Mouse (Mus musculus) olfactory bulb, adult 2 months (tissue): ENCODE measurements around the gene Rab21. TPM values are rescaled to one million over a fixed set of nuclear protein-coding genes. Genes with fewer than 3 reads are reported as not detected.

Experiments
- H3K27ac ChIP-seq: fragments of 200-500 bp; 2 replicates; pipeline ENCODE4 v1.5.1; 2012; ENCODE audit warnings: low read depth, low read length; ENCODE audit not compliant: insufficient read depth
- H3K4me1 ChIP-seq: fragments of 200-500 bp; 2 replicates; pipeline ENCODE4 v1.6.1; 2012; ENCODE audit warnings: low read length; ENCODE audit not compliant: control insufficient read depth, insufficient read depth
- H3K4me3 ChIP-seq: fragments of 200-500 bp; 2 replicates; pipeline ENCODE4 v1.5.1; 2012; ENCODE audit warnings: mild to moderate bottlenecking, low read depth, low read length, moderate library complexity; ENCODE audit not compliant: insufficient read depth
- CTCF ChIP-seq: fragments of 200-500 bp; IDR thresholded peaks from 2 replicates; pipeline ENCODE4 v1.5.1; 2012; ENCODE audit warnings: low read depth, mild to moderate bottlenecking, low read length, moderate library complexity; ENCODE audit not compliant: insufficient read depth
- POLR2A ChIP-seq: fragments of 200-500 bp; IDR thresholded peaks from 2 replicates; pipeline ENCODE4 v1.6.1; 2012; ENCODE audit warnings: mild to moderate bottlenecking, low read depth, low read length, moderate library complexity; ENCODE audit not compliant: insufficient read depth
- WGBS: fragments of 180-500 bp; shearing (Covaris S2); methylation state at CpG from one replicate; pipeline ENCODE4 v1.1.7; 2018; 5-methylcytosine and 5-hydroxymethylcytosine counted together
- polyA plus RNA-seq: library from polyadenylated mRNA; stranded (reverse); fragments of >200 nt; gene quantifications from 2 replicates; pipeline ENCODE4 v1.2.4, GENCODE M21; 2012; ENCODE audit warnings: low replicate concordance; ENCODE audit not compliant: missing spikeins, insufficient read depth, insufficient read length

The Rab21 gene
- polyA plus RNA-seq, 1 experiment: 184 TPM

GRCm38 (mm10) chr10:115354553-115354952 lies 39.2 kb upstream of the Rab21 start:
- WGBS: 49% methylated on average over 6 of the region's 6 CpGs
- no peak for TF ChIP-seq CTCF
- no peak for TF ChIP-seq POLR2A
- no peak overlapping the region for H3K4me3 ChIP-seq
- no peaks in the 10 kb centered on the region for H3K4me1 ChIP-seq
- no peak overlapping the region for H3K27ac ChIP-seq

- WGBS: 85% methylated on average over 2 of the region's 2 CpGs
- no peak overlapping the region for H3K27ac ChIP-seq
- no peak for TF ChIP-seq CTCF
- no peak for TF ChIP-seq POLR2A
- H3K4me3 ChIP-seq: no peak overlapping the region
- H3K4me1 ChIP-seq: peaks cover 2% of the 10 kb centered on the region; the same call in 1 of the 2 replicates
These were observed 35.5 kb upstream of the Rab21 start for GRCm38 (mm10) chr10:115350810-115351397.

GRCm38 (mm10) chr10:115349509-115349908 lies 34.1 kb upstream of the Rab21 start:
- Histone ChIP-seq H3K4me1 (peaks cover 2% of the 10 kb centered on the region; the same call in 1 of the 2 replicates), H3K4me3 (no peak overlapping the region), H3K27ac (no peak overlapping the region)
- TF ChIP-seq CTCF (no peak), POLR2A (no peak)
- 78% methylated on average over 7 of the region's 7 CpGs for WGBS

GRCm38 (mm10) chr10:115349029-115349428 lies 33.6 kb upstream of the Rab21 start:
- no peak for TF ChIP-seq CTCF
- no peak for TF ChIP-seq POLR2A
- Histone ChIP-seq H3K4me3 (no peak overlapping the region), H3K4me1 (peaks cover 2% of the 10 kb centered on the region; the same call in 1 of the 2 replicates), H3K27ac (no peak overlapping the region)
- WGBS: 48% methylated on average over 10 of the region's 10 CpGs

GRCm38 (mm10) chr10:115348131-115348530 lies 32.7 kb upstream of the Rab21 start:
- TF ChIP-seq CTCF: no peak
- no peak for TF ChIP-seq POLR2A
- 88% methylated on average over 6 of the region's 6 CpGs for WGBS

GRCm38 (mm10) chr10:115346444-115346843 lies 31.1 kb upstream of the Rab21 start:
- TF ChIP-seq CTCF: no peak
- no peak for TF ChIP-seq POLR2A
- Histone ChIP-seq H3K4me3 (no peak overlapping the region), H3K27ac (no peak overlapping the region), H3K4me1 (peaks cover 2% of the 10 kb centered on the region; the same call in 1 of the 2 replicates)

More at GRCm38 (mm10) chr10:115348131-115348530, 32.7 kb upstream of the Rab21 start:
- Histone ChIP-seq H3K4me3 (no peak overlapping the region), H3K27ac (no peak overlapping the region), H3K4me1 (peaks cover 2% of the 10 kb centered on the region; the same call in 1 of the 2 replicates)

- no peaks in the 10 kb centered on the region for H3K4me1 ChIP-seq
- H3K4me3 ChIP-seq: no peak overlapping the region
- H3K27ac ChIP-seq: no peak overlapping the region
- WGBS: 86% methylated on average over 4 of the region's 4 CpGs
- TF ChIP-seq POLR2A (no peak), CTCF (no peak)
These were observed 27.5 kb upstream of the Rab21 start for GRCm38 (mm10) chr10:115342771-115343425.

GRCm38 (mm10) chr10:115339820-115340328 lies 24.5 kb upstream of the Rab21 start:
- no peaks in the 10 kb centered on the region for H3K4me1 ChIP-seq
- no peak overlapping the region for H3K27ac ChIP-seq
- no peak for TF ChIP-seq POLR2A
- TF ChIP-seq CTCF: no peak
- 94% methylated on average over 7 of the region's 7 CpGs for WGBS
- H3K4me3 ChIP-seq: no peak overlapping the region

- Histone ChIP-seq H3K4me3 (no peak overlapping the region), H3K4me1 (no peaks in the 10 kb centered on the region), H3K27ac (no peak overlapping the region)
- TF ChIP-seq CTCF: no peak
- no peak for TF ChIP-seq POLR2A
- 86% methylated on average over 4 of the region's 4 CpGs for WGBS
These were observed 21.5 kb upstream of the Rab21 start for GRCm38 (mm10) chr10:115336901-115337300.
